Mouse (Mus musculus): ENCODE data around the gene Plpp2. TPM values are rescaled to one million over a fixed set of nuclear protein-coding genes. Genes with fewer than 3 reads are reported as not detected.
A peak's percentile ranks its signal among the peaks of the same experiment; 100 is the strongest.

Plpp2 gene
- polyA plus RNA-seq, 1 experiment from 2014 or later, result 19.3 TPM

DNA sequence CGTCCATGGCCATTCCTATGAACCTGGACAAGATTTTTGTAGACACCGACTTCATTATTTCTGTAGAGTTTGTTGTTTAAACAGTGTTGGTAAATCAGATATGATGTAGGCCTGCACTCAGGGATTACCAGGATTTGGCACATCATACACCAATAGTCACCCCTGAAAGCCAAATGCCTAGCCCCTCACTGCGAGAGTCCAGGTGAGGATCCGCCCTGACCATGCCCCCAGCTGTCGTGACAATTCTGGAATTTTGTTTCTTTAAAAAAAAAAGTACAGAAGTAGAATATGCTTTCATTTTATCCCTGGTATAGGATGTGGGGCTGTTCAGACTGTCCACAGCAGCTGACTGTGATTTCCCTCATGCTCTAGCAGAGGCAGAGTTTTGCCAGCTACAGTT lies 36.3 kb upstream of the Plpp2 start:
- H3K27me3 ChIP-seq (ENCODE audit: insufficient read depth, poor library complexity, severe bottlenecking), result no peaks in the 10 kb centered on the region
- no peaks in the 10 kb centered on the region for H3K4me1 ChIP-seq (replicated peaks)
- 91% methylated on average over 5 of the region's 5 CpGs for WGBS
- H3K27ac ChIP-seq, result no peak overlapping the region
- no peaks in the 10 kb centered on the region for H3K36me3 ChIP-seq
- H3K4me3 ChIP-seq, result no peak overlapping the region
- DNase-seq (ENCODE audit: low spot score), result no peak
- peaks cover 8% of the 10 kb centered on the region; the same call in 1 of the 2 replicates for H3K9me3 ChIP-seq

GRCm38 (mm10) chr10:79559716-79560115 lies 26.1 kb upstream of the Plpp2 start:
- no peak for DNase-seq (ENCODE audit: low spot score)
- Histone ChIP-seq H3K27ac (no peak overlapping the region), H3K4me1 (replicated peaks) (peaks cover 9% of the 10 kb centered on the region), H3K9me3 (peaks cover 11% of the 10 kb centered on the region; the same call in 1 of the 2 replicates), H3K27me3 (ENCODE audit: insufficient read depth, poor library complexity, severe bottlenecking) (no peaks in the 10 kb centered on the region), H3K36me3 (peaks cover 6% of the 10 kb centered on the region; the same call in 1 of the 2 replicates), H3K4me3 (no peak overlapping the region)
- 92% methylated on average over 2 of the region's 2 CpGs for WGBS

GRCm38 (mm10) chr10:79557496-79557895 lies 23.9 kb upstream of the Plpp2 start:
- Histone ChIP-seq H3K27ac (no peak overlapping the region), H3K36me3 (peaks cover 6% of the 10 kb centered on the region; the same call in 1 of the 2 replicates), H3K9me3 (no peaks in the 10 kb centered on the region), H3K4me3 (no peak overlapping the region), H3K4me1 (replicated peaks) (peaks cover 31% of the 10 kb centered on the region), H3K27me3 (ENCODE audit: insufficient read depth, poor library complexity, severe bottlenecking) (no peaks in the 10 kb centered on the region)
- whole genome bisulfite sequencing, result 90% methylated on average over 5 of the region's 5 CpGs
- no peak for DNase-seq (ENCODE audit: low spot score)

DNA sequence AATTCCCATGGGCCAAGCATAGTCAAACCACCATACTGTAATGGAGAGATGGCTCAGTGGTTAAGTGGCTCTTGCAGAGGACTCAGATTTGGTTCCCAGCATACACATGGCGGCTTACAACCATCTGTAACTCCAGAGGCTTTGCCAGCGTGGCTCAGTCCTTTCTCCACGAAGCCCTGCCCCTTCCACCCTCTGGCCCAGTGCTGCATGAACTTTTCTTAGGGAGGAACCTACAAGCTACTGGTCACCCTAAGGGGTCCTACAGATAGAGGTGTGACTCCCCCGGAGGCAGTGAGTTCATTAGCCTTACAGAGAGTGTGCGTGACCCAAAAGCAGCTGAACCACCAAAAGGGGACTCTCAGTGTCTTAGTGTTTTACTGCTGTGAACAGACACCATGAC lies 23.4 kb upstream of the Plpp2 start:
- Histone ChIP-seq H3K36me3 (peaks cover 8% of the 10 kb centered on the region; the same call in 1 of the 2 replicates), H3K27me3 (ENCODE audit: insufficient read depth, poor library complexity, severe bottlenecking) (no peaks in the 10 kb centered on the region), H3K9me3 (no peaks in the 10 kb centered on the region), H3K4me1 (replicated peaks) (peaks cover 35% of the 10 kb centered on the region), H3K4me3 (no peak overlapping the region), H3K27ac (no peak overlapping the region)
- DNase-seq (ENCODE audit: low spot score), result peak; percentile 1
- WGBS, result 93% methylated on average over 5 of the region's 5 CpGs

GRCm38 (mm10) chr10:79555238-79555724 lies 21.7 kb upstream of the Plpp2 start:
- DNase-seq (ENCODE audit: low spot score), result no peak
- peak overlapping the region; percentile 97 for H3K27ac ChIP-seq
- H3K9me3 ChIP-seq, result no peaks in the 10 kb centered on the region
- WGBS, result 24% methylated on average over 7 of the region's 7 CpGs
- peak overlapping the region; percentile 94 for H3K4me3 ChIP-seq
- H3K27me3 ChIP-seq (ENCODE audit: insufficient read depth, poor library complexity, severe bottlenecking), result no peaks in the 10 kb centered on the region
- H3K4me1 ChIP-seq (replicated peaks), result peaks cover 35% of the 10 kb centered on the region
- H3K36me3 ChIP-seq, result peaks cover 21% of the 10 kb centered on the region

- Histone ChIP-seq H3K4me3 (peak within 1 kb of the TSS; percentile 94), H3K9me3 (no peaks in the 10 kb centered on the region), H3K4me1 (replicated peaks) (peaks cover 35% of the 10 kb centered on the region), H3K36me3 (peaks cover 28% of the 10 kb centered on the region), H3K27ac (peak within 1 kb of the TSS; percentile 97), H3K27me3 (ENCODE audit: insufficient read depth, poor library complexity, severe bottlenecking) (no peaks in the 10 kb centered on the region)
- WGBS, result under 1% methylated on average over 108 of the region's 108 CpGs
- DNase-seq (ENCODE audit: low spot score), result peak; percentile 84
Measured at GRCm38 (mm10) chr10:79554330-79555237, 21.0 kb upstream of the Plpp2 start, which contains the start of gene Mier2. Gene Mier2, minus strand, starts transcription at chr10:79555199.

- Histone ChIP-seq H3K9me3 (no peaks in the 10 kb centered on the region), H3K4me1 (replicated peaks) (peaks cover 35% of the 10 kb centered on the region), H3K4me3 (peak overlapping the region; percentile 94), H3K36me3 (peaks cover 37% of the 10 kb centered on the region), H3K27me3 (ENCODE audit: insufficient read depth, poor library complexity, severe bottlenecking) (no peaks in the 10 kb centered on the region), H3K27ac (peak overlapping the region; percentile 97)
- DNase-seq (ENCODE audit: low spot score), result no peak
- 33% methylated on average over 10 of the region's 10 CpGs for WGBS
Measured at GRCm38 (mm10) chr10:79553691-79554090, 20.1 kb upstream of the Plpp2 start.

- H3K27ac ChIP-seq, result no peak overlapping the region
- H3K4me1 ChIP-seq (replicated peaks), result peaks cover 35% of the 10 kb centered on the region
- no peak for DNase-seq (ENCODE audit: low spot score)
- peaks cover 42% of the 10 kb centered on the region for H3K36me3 ChIP-seq
- H3K27me3 ChIP-seq (ENCODE audit: insufficient read depth, poor library complexity, severe bottlenecking), result no peaks in the 10 kb centered on the region
- peak overlapping the region; percentile 94 for H3K4me3 ChIP-seq
- no peaks in the 10 kb centered on the region for H3K9me3 ChIP-seq
- 85% methylated on average over 6 of the region's 6 CpGs for WGBS
Measured at GRCm38 (mm10) chr10:79553176-79553575, 19.6 kb upstream of the Plpp2 start.

DNA sequence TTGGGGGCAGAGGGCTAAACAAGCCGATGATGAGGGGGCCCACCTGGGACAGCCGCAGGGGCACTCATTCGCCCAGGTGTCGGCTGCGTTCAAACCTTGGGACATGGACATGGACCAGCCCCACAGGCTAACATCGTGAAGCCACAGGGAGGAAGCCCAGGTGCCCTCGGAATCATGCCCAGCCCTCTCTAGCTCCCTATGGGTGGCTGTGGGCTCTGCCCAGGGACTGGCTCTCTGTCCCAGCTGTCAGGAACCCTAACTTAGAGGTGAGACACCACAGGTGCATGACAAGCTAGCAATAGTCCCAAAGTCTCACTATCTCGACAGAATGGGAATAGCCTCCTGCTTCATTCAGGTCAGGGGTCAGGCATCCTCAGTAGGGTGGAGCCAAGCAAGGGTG lies 18.9 kb upstream of the Plpp2 start:
- peaks cover 49% of the 10 kb centered on the region for H3K36me3 ChIP-seq
- H3K4me3 ChIP-seq, result 0 out of 2 replicates have a peak overlapping the region, but pooled peaks have one; percentile 94
- peak; percentile 1 for DNase-seq (ENCODE audit: low spot score)
- H3K27ac ChIP-seq, result no peak overlapping the region
- H3K9me3 ChIP-seq, result no peaks in the 10 kb centered on the region
- H3K27me3 ChIP-seq (ENCODE audit: insufficient read depth, poor library complexity, severe bottlenecking), result no peaks in the 10 kb centered on the region
- H3K4me1 ChIP-seq (replicated peaks), result peaks cover 35% of the 10 kb centered on the region
- 90% methylated on average over 8 of the region's 8 CpGs for WGBS

DNA sequence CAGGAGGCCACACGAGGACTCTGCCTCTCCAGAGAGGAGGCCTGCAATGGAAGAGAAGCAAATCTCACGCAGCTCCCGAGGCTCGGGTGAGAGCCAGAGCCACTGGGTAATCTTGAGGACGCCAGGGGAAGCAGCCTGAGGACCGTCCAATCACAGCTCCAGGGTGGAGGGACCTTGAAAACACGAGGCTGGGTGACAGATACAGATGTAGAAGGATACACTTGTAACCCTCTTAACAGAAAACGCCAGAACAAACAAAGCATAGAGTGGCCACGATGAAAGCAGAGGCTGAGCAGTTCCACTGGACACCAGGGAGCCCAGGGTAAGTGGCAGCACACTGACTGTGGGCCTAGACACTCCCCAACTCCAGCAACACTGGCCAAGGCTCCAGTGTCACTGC lies 16.8 kb upstream of the Plpp2 start:
- H3K27me3 ChIP-seq (ENCODE audit: insufficient read depth, poor library complexity, severe bottlenecking), result no peaks in the 10 kb centered on the region
- H3K4me1 ChIP-seq (replicated peaks), result peaks cover 31% of the 10 kb centered on the region
- 85% methylated on average over 9 of the region's 9 CpGs for WGBS
- no peak overlapping the region for H3K27ac ChIP-seq
- H3K9me3 ChIP-seq, result no peaks in the 10 kb centered on the region
- H3K36me3 ChIP-seq, result peaks cover 70% of the 10 kb centered on the region
- DNase-seq (ENCODE audit: low spot score), result no peak
- H3K4me3 ChIP-seq, result no peak overlapping the region

GRCm38 (mm10) chr10:79548971-79549723 lies 15.6 kb upstream of the Plpp2 start:
- Histone ChIP-seq H3K4me1 (replicated peaks) (peaks cover 21% of the 10 kb centered on the region), H3K36me3 (peaks cover 82% of the 10 kb centered on the region), H3K4me3 (no peak overlapping the region), H3K27ac (no peak overlapping the region), H3K27me3 (ENCODE audit: insufficient read depth, poor library complexity, severe bottlenecking) (no peaks in the 10 kb centered on the region), H3K9me3 (no peaks in the 10 kb centered on the region)
- DNase-seq (ENCODE audit: low spot score), result peak; percentile 1
- 93% methylated on average over 18 of the region's 18 CpGs for WGBS

DNA sequence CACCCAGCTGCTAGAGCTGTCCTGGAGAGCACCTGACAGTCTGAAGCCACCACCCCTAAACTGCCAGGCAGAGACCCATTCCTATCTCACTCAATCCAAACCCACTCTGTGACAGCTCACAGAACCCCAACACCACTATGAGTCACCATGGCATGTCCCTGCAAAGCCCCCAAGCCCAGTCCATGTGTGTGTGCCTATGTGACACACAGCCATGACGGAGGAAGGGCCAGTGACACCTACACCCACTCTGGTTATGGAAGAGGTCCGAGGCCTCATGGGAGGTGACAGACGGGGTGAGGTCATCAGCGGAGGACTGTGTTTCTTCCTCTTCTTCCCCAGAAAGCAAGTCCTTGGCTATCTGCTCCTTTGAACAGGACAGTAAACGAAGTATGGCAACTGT lies 14.9 kb upstream of the Plpp2 start:
- WGBS, result 93% methylated on average over 5 of the region's 5 CpGs
- H3K36me3 ChIP-seq, result peaks cover 88% of the 10 kb centered on the region
- no peaks in the 10 kb centered on the region for H3K27me3 ChIP-seq (ENCODE audit: insufficient read depth, poor library complexity, severe bottlenecking)
- peak; percentile 1 for DNase-seq (ENCODE audit: low spot score)
- no peaks in the 10 kb centered on the region for H3K9me3 ChIP-seq
- no peak overlapping the region for H3K4me3 ChIP-seq
- no peak overlapping the region for H3K27ac ChIP-seq
- H3K4me1 ChIP-seq (replicated peaks), result peaks cover 15% of the 10 kb centered on the region
